Mouse (Mus musculus): Measurements from ENCODE around the gene Frmd4a.
"Not testable (repeated sequence)": the region's sequence is repeated elsewhere in the genome, so short reads cannot be mapped to it uniquely, and the experiment has no call there.

Frmd4a gene

GRCm38 (mm10) chr2:4606559-4606958 lies 589.0 kb downstream of the Frmd4a start:
- ChIA-PET CTCF (no interaction called here), POLR2A (interaction anchor here in 2 of 4 experiments (1.0 to 1.8 kb wide), 4 partner anchors 32 to 56 kb away, joined by 3 to 4 read pairs (median 4); no protein-coding TSS in a partner anchor)

GRCm38 (mm10) chr2:4608253-4608652 lies 590.7 kb downstream of the Frmd4a start:
- CTCF ChIA-PET = interaction anchor here in 1 of 4 experiments (0.6 kb wide), 1 partner anchor 105 kb away, joined by 4 read pairs; no protein-coding TSS in a partner anchor
- POLR2A ChIA-PET = interaction anchor here in 1 of 4 experiments (1.0 kb wide), 1 partner anchor 308 kb away, joined by 5 read pairs; no protein-coding TSS in a partner anchor

- POLR2A ChIA-PET = interaction anchor here in 3 of 4 experiments (0.5 to 1.8 kb wide), 8 partner anchors 8 to 272 kb away, joined by 3 to 6 read pairs (median 3); partner anchors contain the start of gene Sephs1 (in 1 of the 3)
- CTCF ChIA-PET = interaction anchor here in 2 of 4 experiments (0.7 to 1.0 kb wide), 2 partner anchors 8 to 110 kb away, joined by 4 to 5 read pairs; no protein-coding TSS in a partner anchor
Observed at GRCm38 (mm10) chr2:4609433-4609832, 591.9 kb downstream of the Frmd4a start.

- CTCF ChIA-PET = interaction anchor here in 2 of 4 experiments (0.6 to 0.9 kb wide), 2 partner anchors 15 to 183 kb away, joined by 3 read pairs; no protein-coding TSS in a partner anchor
- POLR2A ChIA-PET = interaction anchor here in 2 of 4 experiments (0.5 to 1.8 kb wide), 7 partner anchors 9 to 98 kb away, joined by 3 to 4 read pairs (median 4); no protein-coding TSS in a partner anchor
Observed at GRCm38 (mm10) chr2:4611295-4611694, 593.8 kb downstream of the Frmd4a start.

GRCm38 (mm10) chr2:4611704-4612103 lies 594.2 kb downstream of the Frmd4a start:
- CTCF ChIA-PET = interaction anchor here in 2 of 4 experiments (0.6 to 0.9 kb wide), 2 partner anchors 14 to 183 kb away, joined by 3 read pairs; no protein-coding TSS in a partner anchor

GRCm38 (mm10) chr2:4614276-4614929 lies 596.9 kb downstream of the Frmd4a start:
- POLR2A ChIA-PET = interaction anchor here in 1 of 4 experiments (1.1 to 2.3 kb wide), 2 partner anchors 37 to 41 kb away, joined by 3 to 7 read pairs; no protein-coding TSS in a partner anchor
- CTCF ChIA-PET = not testable (repeated sequence)

More at GRCm38 (mm10) chr2:4611704-4612103, 594.2 kb downstream of the Frmd4a start:
- POLR2A ChIA-PET = interaction anchor here in 2 of 4 experiments (1.0 to 1.6 kb wide), 5 partner anchors 9 to 99 kb away, joined by 3 to 4 read pairs (median 4); no protein-coding TSS in a partner anchor

- POLR2A ChIA-PET = interaction anchor here in 3 of 4 experiments (0.6 to 2.3 kb wide), 4 partner anchors 11 to 85 kb away, joined by 3 to 7 read pairs (median 3); no protein-coding TSS in a partner anchor
- CTCF ChIA-PET = interaction anchor here in 1 of 4 experiments (0.5 kb wide), 1 partner anchor 116 kb away, joined by 3 read pairs; no protein-coding TSS in a partner anchor
Observed at GRCm38 (mm10) chr2:4615014-4615546, 597.6 kb downstream of the Frmd4a start.

- POLR2A ChIA-PET = interaction anchor here in 1 of 4 experiments (0.7 to 1.7 kb wide), 3 partner anchors 14 to 43 kb away, joined by 3 to 8 read pairs (median 4); no protein-coding TSS in a partner anchor
- CTCF ChIA-PET = no interaction called here
Observed at GRCm38 (mm10) chr2:4616995-4617394, 599.5 kb downstream of the Frmd4a start.

- POLR2A ChIA-PET, CTCF ChIA-PET: not testable (repeated sequence)
Observed at GRCm38 (mm10) chr2:4619126-4619525, 601.6 kb downstream of the Frmd4a start.

- CTCF ChIA-PET = interaction anchor here in 2 of 4 experiments (0.5 to 1.1 kb wide), 2 partner anchors 121 kb away, joined by 3 read pairs; no protein-coding TSS in a partner anchor
- POLR2A ChIA-PET = interaction anchor here in 2 of 4 experiments (0.6 to 1.5 kb wide), 7 partner anchors 9 to 287 kb away, joined by 3 to 6 read pairs (median 3); no protein-coding TSS in a partner anchor
Observed at GRCm38 (mm10) chr2:4619893-4620593, 602.5 kb downstream of the Frmd4a start.

- CTCF ChIA-PET = interaction anchor here in 2 of 4 experiments (0.9 to 1.1 kb wide), 2 partner anchors 121 kb away, joined by 3 to 5 read pairs; no protein-coding TSS in a partner anchor
- POLR2A ChIA-PET = interaction anchor here in 1 of 4 experiments (0.9 to 1.5 kb wide), 6 partner anchors 10 to 286 kb away, joined by 3 to 6 read pairs (median 3); no protein-coding TSS in a partner anchor
Observed at GRCm38 (mm10) chr2:4620640-4621401, 603.3 kb downstream of the Frmd4a start.

GRCm38 (mm10) chr2:4621471-4621985 lies 604.0 kb downstream of the Frmd4a start:
- ChIA-PET CTCF (interaction anchor here in 1 of 4 experiments (0.9 kb wide), 1 partner anchor 122 kb away, joined by 5 read pairs; no protein-coding TSS in a partner anchor), POLR2A (interaction anchor here in 1 of 4 experiments (1.0 kb wide), 1 partner anchor 62 kb away, joined by 3 read pairs; no protein-coding TSS in a partner anchor)

GRCm38 (mm10) chr2:4626911-4627310 lies 609.4 kb downstream of the Frmd4a start:
- ChIA-PET CTCF (no interaction called here), POLR2A (interaction anchor here in 1 of 4 experiments (1.5 kb wide), 1 partner anchor 25 kb away, joined by 3 read pairs; no protein-coding TSS in a partner anchor)

GRCm38 (mm10) chr2:4628920-4629319 lies 611.4 kb downstream of the Frmd4a start:
- ChIA-PET POLR2A (no interaction called here), CTCF (interaction anchor here in 1 of 4 experiments (0.5 to 0.7 kb wide), 2 partner anchors 129 to 1949 kb away, joined by 3 to 8 read pairs; no protein-coding TSS in a partner anchor)

GRCm38 (mm10) chr2:4629470-4629869 lies 612.0 kb downstream of the Frmd4a start:
- ChIA-PET POLR2A (interaction anchor here in 1 of 4 experiments (0.6 kb wide), 2 partner anchors 181 to 359 kb away, joined by 3 to 4 read pairs; no protein-coding TSS in a partner anchor), CTCF (interaction anchor here in 1 of 4 experiments (0.5 to 0.7 kb wide), 2 partner anchors 130 to 1949 kb away, joined by 3 to 8 read pairs; no protein-coding TSS in a partner anchor)

GRCm38 (mm10) chr2:4630197-4630835 lies 612.8 kb downstream of the Frmd4a start:
- CTCF ChIA-PET = no interaction called here
- POLR2A ChIA-PET = interaction anchor here in 1 of 4 experiments (0.6 to 1.2 kb wide), 3 partner anchors 21 to 358 kb away, joined by 3 to 4 read pairs (median 3); no protein-coding TSS in a partner anchor
